ENCODE assay signal across 29 mouse cellular contexts in genomic region chr1:74373372-74373771, GRCm38 (mm10). TPM values are rescaled to one million over a fixed set of nuclear protein-coding genes. Genes with fewer than 3 reads are reported as not detected.
A peak's percentile ranks its signal among the peaks of the same experiment; 100 is the strongest.
DNase-seq lines count a peak whose midpoint lies in the region; ATAC-seq and TF ChIP-seq lines count a peak whose summit lies in the region.
"Had no signal": no experiment of that assay in that cellular context is flagged by ENCODE, and none has a peak within 500 bp of the region (broad histone marks: within the 10 kb centered on the region; RNA-seq: fewer than 3 reads in every experiment).

No protein-coding gene starts in this region.

- H3K4me1 ChIP-seq in stomach, postnatal 0 days (replicated peaks; ENCODE audit: control insufficient read depth, insufficient read depth): no peaks in the 10 kb centered on the region
- H3K4me1 ChIP-seq: forebrain, embryonic 15.5 days had no signal

- no peak overlapping the region for H3K4me2 ChIP-seq in stomach, postnatal 0 days (replicated peaks; ENCODE audit: low read depth)
- H3K4me2 ChIP-seq: embryonic facial prominence, embryonic 13.5 days; forebrain, embryonic 12.5 days; forebrain, embryonic 15.5 days; heart, embryonic 11.5 days; hindbrain, embryonic 14.5 days; intestine, embryonic 15.5 days had no signal

- 67% methylated on average over 4 of the region's 4 CpGs for WGBS in stomach, postnatal 0 days

- H3K36me3 ChIP-seq in stomach, postnatal 0 days (ENCODE audit: control insufficient read depth, insufficient read depth, low read length): no peaks in the 10 kb centered on the region
- H3K36me3 ChIP-seq: embryonic facial prominence, embryonic 10.5 days; embryonic facial prominence, embryonic 13.5 days; forebrain, embryonic 12.5 days; forebrain, embryonic 15.5 days; hindbrain, embryonic 10.5 days; intestine, embryonic 15.5 days had no signal

- peak; percentile 49 for ATAC-seq in activated CD4-positive, CD25-positive, alpha-beta regulatory T cell, adult 4 months
- peak; percentile 76 to 87 for ATAC-seq in hematopoietic stem cell, adult 5-6 weeks (replicated peaks in 1 of 2; ENCODE audit: insufficient read depth in 1 of 2, low FRiP score in 2 of 2, low TSS enrichment in 1 of 2, low read depth in 1 of 2, poor library complexity in 2 of 2, severe bottlenecking in 2 of 2)
- peak; percentile 81 for ATAC-seq in megakaryocyte progenitor cell, adult 5-6 weeks (replicated peaks; ENCODE audit: poor library complexity)
- ATAC-seq in stomach, postnatal 0 days (ENCODE audit: low FRiP score, low TSS enrichment): no peak
- ATAC-seq: forebrain, embryonic 15.5 days; hindbrain, postnatal 0 days; intestine, embryonic 15.5 days had no signal

- no peak for TF ChIP-seq CTCF in stomach, postnatal 0 days (IDR thresholded peaks at IDR 0.05; ENCODE audit: low read depth)

- H3K27ac ChIP-seq in stomach, postnatal 0 days (replicated peaks): no peak overlapping the region
- H3K27ac ChIP-seq: embryonic facial prominence, embryonic 10.5 days; embryonic facial prominence, embryonic 13.5 days; forebrain, embryonic 12.5 days; forebrain, embryonic 15.5 days; heart, adult 2 months; hindbrain, embryonic 10.5 days; hindbrain, embryonic 14.5 days; hindbrain, postnatal 0 days; intestine, embryonic 15.5 days had no signal

- TF ChIP-seq EP300 in stomach, postnatal 0 days (optimal IDR thresholded peaks at IDR 0.05): no peak

- H3K9ac ChIP-seq in stomach, postnatal 0 days (ENCODE audit: low read length): no peak overlapping the region
- H3K9ac ChIP-seq: embryonic facial prominence, embryonic 13.5 days; forebrain, embryonic 12.5 days; forebrain, embryonic 15.5 days; hindbrain, embryonic 14.5 days; intestine, embryonic 15.5 days had no signal

- H3K4me3 ChIP-seq in stomach, postnatal 0 days (ENCODE audit: low read depth, low read length): no peak overlapping the region
- H3K4me3 ChIP-seq: embryonic facial prominence, embryonic 10.5 days; embryonic facial prominence, embryonic 13.5 days; erythroblast, embryonic 14.5 days; forebrain, embryonic 12.5 days; forebrain, embryonic 15.5 days; heart, adult 2 months; hindbrain, embryonic 10.5 days; intestine, embryonic 15.5 days had no signal

- no peaks in the 10 kb centered on the region for H3K27me3 ChIP-seq in stomach, postnatal 0 days (ENCODE audit: control insufficient read depth, insufficient read depth, low read length)
- H3K27me3 ChIP-seq: embryonic facial prominence, embryonic 13.5 days; forebrain, embryonic 12.5 days; forebrain, embryonic 15.5 days; intestine, embryonic 15.5 days had no signal

- H3K9me3 ChIP-seq in stomach, postnatal 0 days (ENCODE audit: control insufficient read depth, low read length): no peaks in the 10 kb centered on the region
- H3K9me3 ChIP-seq: embryonic facial prominence, embryonic 10.5 days; embryonic facial prominence, embryonic 13.5 days; forebrain, embryonic 12.5 days; forebrain, embryonic 15.5 days; hindbrain, embryonic 10.5 days; intestine, embryonic 15.5 days had no signal

- peak; percentile 15 for DNase-seq in 3T3-L1 (ENCODE audit: low read depth, low spot score)
- DNase-seq in layer of hippocampus, postnatal 36 days: no peak
- no peak for DNase-seq in stomach, postnatal 0 days (ENCODE audit: low spot score)
- DNase-seq in heart, adult 8-10 months (ENCODE audit: low spot score): no peak
- no peak for DNase-seq in adrenal gland, postnatal 4 days (ENCODE audit: low spot score in 2 of 2)
- DNase-seq: adrenal gland, postnatal 10 days; adrenal gland, postnatal 36 days; cerebellum, adult 11 months; cerebellum, adult 2 months; cerebellum, adult 9-11 months; cerebellum, postnatal 25 days; embryo, embryonic 11 days; gastrocnemius, postnatal 25 days; heart, adult 2 months had no signal

RNA-seq across cellular contexts. Expression of gene Slc11a1, which starts 1.6 kb away (rescaled TPM):
- under 1 TPM; 0.42 to 0.97 TPM for polyA plus RNA-seq in activated CD4-positive, CD25-positive, alpha-beta regulatory T cell, adult 4 months (2017; shearing (Covaris generic))
- total RNA-seq in hematopoietic stem cell, adult 5-6 weeks (2017): 3.2 TPM in 1 of 2 replicates, not detected in the other
- 2.1 and 3.8 TPM in 2 replicates for total RNA-seq in megakaryocyte progenitor cell, adult 5-6 weeks (2015)
- 0.95 and 1.7 TPM in 2 replicates for total RNA-seq in megakaryocyte progenitor cell, adult 5-6 weeks (2017)
- 1 to 10 TPM; 2.6 to 3.6 TPM for total RNA-seq in layer of hippocampus, postnatal 36 days (2021)
- 3.0 and 3.8 TPM in 2 replicates for polyA plus RNA-seq in stomach, postnatal 0 days (2015; fragmentation: Nextera tagmentation; extraction: Ambion mirVana)
- 1 to 10 TPM; 3.9 to 6.6 (median 5.1) TPM for total RNA-seq in heart, adult 8-10 months (2022)
- 10 to 100 TPM; 10.2 to 13.6 TPM for total RNA-seq in adrenal gland, postnatal 4 days (2021)

RNA-seq across cellular contexts. Expression of gene Catip, which starts 11.5 kb away (rescaled TPM):
- not detected for polyA plus RNA-seq in activated CD4-positive, CD25-positive, alpha-beta regulatory T cell, adult 4 months (2017; shearing (Covaris generic))
- 1.3 TPM in 1 of 2 replicates, not detected in the other for total RNA-seq in hematopoietic stem cell, adult 5-6 weeks (2017)
- 0.37 TPM in 1 of 2 replicates, not detected in the other for total RNA-seq in megakaryocyte progenitor cell, adult 5-6 weeks (2015)
- total RNA-seq in megakaryocyte progenitor cell, adult 5-6 weeks (2017): not detected in 2 replicates
- total RNA-seq in layer of hippocampus, postnatal 36 days (2021): 1 to 10 TPM; 1.0 to 1.2 TPM
- polyA plus RNA-seq in stomach, postnatal 0 days (2015; fragmentation: Nextera tagmentation; extraction: Ambion mirVana): 0.50 and 0.73 TPM in 2 replicates
- under 1 TPM; 0.17 to 0.37 (median 0.25) TPM for total RNA-seq in heart, adult 8-10 months (2022)
- under 1 TPM; 0.48 to 0.50 TPM for total RNA-seq in adrenal gland, postnatal 4 days (2021)
- total RNA-seq: gastrocnemius, postnatal 25 days had no signal
- polyA plus RNA-seq: C2C12; erythroblast, embryonic 14.5 days had no signal

RNA-seq across cellular contexts. Expression of gene Ctdsp1, which starts 17.9 kb away (rescaled TPM):
- 10 to 100 TPM; 29.9 to 31.9 TPM for polyA plus RNA-seq in activated CD4-positive, CD25-positive, alpha-beta regulatory T cell, adult 4 months (2017; shearing (Covaris generic))
- 38.1 and 40.0 TPM in 2 replicates for total RNA-seq in hematopoietic stem cell, adult 5-6 weeks (2017)
- 79.1 and 89.1 TPM in 2 replicates for total RNA-seq in megakaryocyte progenitor cell, adult 5-6 weeks (2015)
- 33.0 and 33.2 TPM in 2 replicates for total RNA-seq in megakaryocyte progenitor cell, adult 5-6 weeks (2017)
- 10 to 100 TPM; 25.9 to 28.4 TPM for total RNA-seq in layer of hippocampus, postnatal 36 days (2021)
- polyA plus RNA-seq in stomach, postnatal 0 days (2015; fragmentation: Nextera tagmentation; extraction: Ambion mirVana): 45.2 and 47.4 TPM in 2 replicates
- total RNA-seq in heart, adult 8-10 months (2022): 100 to 1,000 TPM; 115 to 130 (median 121) TPM
- 100 to 1,000 TPM; 156 to 162 TPM for total RNA-seq in adrenal gland, postnatal 4 days (2021)

RNA-seq across cellular contexts. Expression of gene Vil1, which starts 35.8 kb away (rescaled TPM):
- polyA plus RNA-seq in activated CD4-positive, CD25-positive, alpha-beta regulatory T cell, adult 4 months (2017; shearing (Covaris generic)): under 1 TPM in 1 of 2 experiments, not detected in 1; 0.13 TPM
- 0.55 TPM in 1 of 2 replicates, not detected in the other for total RNA-seq in hematopoietic stem cell, adult 5-6 weeks (2017)
- total RNA-seq in megakaryocyte progenitor cell, adult 5-6 weeks (2015): not detected in 2 replicates
- not detected in 2 replicates for total RNA-seq in megakaryocyte progenitor cell, adult 5-6 weeks (2017)
- under 1 TPM; 0.10 to 0.33 TPM for total RNA-seq in layer of hippocampus, postnatal 36 days (2021)
- 11.1 and 12.8 TPM in 2 replicates for polyA plus RNA-seq in stomach, postnatal 0 days (2015; fragmentation: Nextera tagmentation; extraction: Ambion mirVana)
- total RNA-seq in heart, adult 8-10 months (2022): 1 to 10 TPM in 3 of 4 experiments, under 1 TPM in 1; 0.98 to 2.0 (median 1.7) TPM
- total RNA-seq in adrenal gland, postnatal 4 days (2021): 1 to 10 TPM; 1.6 to 7.1 TPM
- total RNA-seq: gastrocnemius, adult 8-10 months had no signal
- polyA plus RNA-seq: erythroblast, embryonic 14.5 days had no signal
